Mouse (Mus musculus): Measurements from ENCODE around the gene Pam16.

Gene Pam16

DNA sequence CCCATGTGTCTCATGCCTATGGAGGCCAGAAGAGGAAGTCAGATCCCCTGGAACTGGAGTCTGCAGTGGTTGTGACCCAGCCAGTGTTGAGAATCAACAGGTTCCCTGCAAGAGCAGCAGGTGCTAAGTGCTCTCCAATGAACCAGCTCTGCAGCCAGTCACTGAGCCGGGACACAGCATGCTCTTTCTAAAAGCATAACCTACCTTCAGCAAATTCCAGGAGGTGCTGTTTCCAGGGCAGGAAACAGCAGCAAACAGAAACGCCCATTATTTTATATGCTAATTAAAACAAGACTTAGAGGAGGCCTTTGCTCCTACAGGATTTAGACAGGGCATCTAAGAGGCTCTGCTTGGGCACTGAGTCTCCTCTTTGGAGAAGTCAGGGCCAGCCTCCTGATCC, 48.8 kb downstream of the Pam16 start:
- Histone ChIP-seq H3K36me3 (ENCODE audit: insufficient read depth, low read length) (no peaks in the 10 kb centered on the region), H3K4me3 (replicated peaks; ENCODE audit: low read length) (no peak overlapping the region), H3K27me3 (ENCODE audit: insufficient read depth, low read length) (no peaks in the 10 kb centered on the region; the same call in 1 of the 2 replicates), H3K9me3 (ENCODE audit: low read length) (no peaks in the 10 kb centered on the region), H3K4me1 (replicated peaks; ENCODE audit: low read depth, low read length) (peaks cover 43% of the 10 kb centered on the region)
- no peak for TF ChIP-seq POU5F1 (IDR thresholded peaks at IDR 0.05; ENCODE audit: borderline replicate concordance, low read length)
- no peak for TF ChIP-seq NANOG (IDR thresholded peaks at IDR 0.05; ENCODE audit: borderline replicate concordance, low read length)
- TF ChIP-seq CTCF (conservative IDR thresholded peaks at IDR 0.05; ENCODE audit: low read length): no peak

DNA sequence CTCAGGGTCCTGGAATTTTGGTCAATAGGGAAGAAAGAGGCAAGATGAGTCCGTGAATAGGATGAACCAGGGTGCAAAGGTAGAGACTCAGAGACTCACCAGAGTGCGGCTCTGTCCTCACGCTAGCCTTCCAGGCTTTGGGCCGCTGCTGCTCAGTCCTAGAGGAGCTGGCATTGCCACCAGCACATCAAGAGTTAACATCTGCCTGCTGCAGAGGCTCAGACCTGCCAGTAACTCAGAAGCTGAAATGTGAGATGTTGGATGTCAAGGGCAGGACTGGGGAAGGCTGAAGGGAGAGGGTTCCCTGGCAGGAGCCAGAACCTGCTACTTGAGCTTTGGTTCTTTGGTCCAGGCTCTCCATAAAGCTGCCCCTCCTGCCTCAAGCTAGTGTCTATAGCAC, 54.1 kb downstream of the Pam16 start:
- H3K4me1 ChIP-seq (replicated peaks; ENCODE audit: low read depth, low read length): peaks cover 63% of the 10 kb centered on the region
- H3K4me3 ChIP-seq (replicated peaks; ENCODE audit: low read length): no peak overlapping the region
- H3K27me3 ChIP-seq (ENCODE audit: insufficient read depth, low read length): no peaks in the 10 kb centered on the region; the same call in 1 of the 2 replicates
- no peaks in the 10 kb centered on the region for H3K9me3 ChIP-seq (ENCODE audit: low read length)
- H3K36me3 ChIP-seq (ENCODE audit: insufficient read depth, low read length): no peaks in the 10 kb centered on the region
- TF ChIP-seq CTCF (conservative IDR thresholded peaks at IDR 0.05; ENCODE audit: low read length) (no peak), POU5F1 (IDR thresholded peaks at IDR 0.05; ENCODE audit: borderline replicate concordance, low read length) (no peak), NANOG (IDR thresholded peaks at IDR 0.05; ENCODE audit: borderline replicate concordance, low read length) (no peak)

- H3K27me3 ChIP-seq (ENCODE audit: insufficient read depth, low read length): no peaks in the 10 kb centered on the region; the same call in 1 of the 2 replicates
- TF ChIP-seq NANOG (IDR thresholded peaks at IDR 0.05; ENCODE audit: borderline replicate concordance, low read length): no peak
- TF ChIP-seq CTCF (conservative IDR thresholded peaks at IDR 0.05; ENCODE audit: low read length): peak; percentile 87
- no peaks in the 10 kb centered on the region for H3K36me3 ChIP-seq (ENCODE audit: insufficient read depth, low read length)
- H3K4me3 ChIP-seq (replicated peaks; ENCODE audit: low read length): no peak overlapping the region
- H3K4me1 ChIP-seq (replicated peaks; ENCODE audit: low read depth, low read length): peaks cover 58% of the 10 kb centered on the region
- no peaks in the 10 kb centered on the region for H3K9me3 ChIP-seq (ENCODE audit: low read length)
Observed at GRCm38 (mm10) chr16:4567912-4568311, 56.9 kb downstream of the Pam16 start.
